Mouse (Mus musculus) kidney, adult 18-20 months (tissue): ENCODE measurements at regions not wholly inside any gene's neighbourhood (a gene's known extent, or its start where the extent isn't known, plus 50 kb on each side); places are given as distances from the start of the nearest gene placed in this dataset.

Experiments
- DNase-seq: peaks from one replicate; pipeline ENCODE4 v3.0.0; 2021

GRCm38 (mm10) chr13:79057424-79057823 lies 857.9 kb upstream of the Nr2f1 start:
- DNase-seq = no peak

- no peak for DNase-seq
These were observed 854.9 kb upstream of the Nr2f1 start for GRCm38 (mm10) chr13:79054481-79054880.

GRCm38 (mm10) chr13:79053428-79053827 lies 853.9 kb upstream of the Nr2f1 start:
- DNase-seq = no peak

GRCm38 (mm10) chr13:79047240-79047639 lies 847.7 kb upstream of the Nr2f1 start:
- DNase-seq = no peak

- no peak for DNase-seq
These were observed 845.1 kb upstream of the Nr2f1 start for GRCm38 (mm10) chr13:79044657-79045056.

- no peak for DNase-seq
These were observed 838.3 kb upstream of the Nr2f1 start for GRCm38 (mm10) chr13:79037883-79038282.

- no peak for DNase-seq
These were observed 835.7 kb upstream of the Nr2f1 start for GRCm38 (mm10) chr13:79035276-79035675.

GRCm38 (mm10) chr13:79029974-79030373 lies 830.4 kb upstream of the Nr2f1 start:
- DNase-seq = no peak

GRCm38 (mm10) chr13:79027877-79028760 lies 828.6 kb upstream of the Nr2f1 start:
- DNase-seq = peak; percentile 4

GRCm38 (mm10) chr13:79025645-79026044 lies 826.1 kb upstream of the Nr2f1 start:
- no peak for DNase-seq

- DNase-seq = no peak
These were observed 818.5 kb upstream of the Nr2f1 start for GRCm38 (mm10) chr13:79018051-79018450.

- no peak for DNase-seq
These were observed 803.8 kb upstream of the Nr2f1 start for GRCm38 (mm10) chr13:79003313-79003712.

GRCm38 (mm10) chr13:78998855-78999254 lies 799.3 kb upstream of the Nr2f1 start:
- no peak for DNase-seq

GRCm38 (mm10) chr13:78992326-78992725 lies 792.8 kb upstream of the Nr2f1 start:
- no peak for DNase-seq

GRCm38 (mm10) chr13:78985921-78986320 lies 786.4 kb upstream of the Nr2f1 start:
- no peak for DNase-seq

GRCm38 (mm10) chr13:78977224-78977780 lies 777.7 kb upstream of the Nr2f1 start:
- DNase-seq = no peak

- DNase-seq = no peak
These were observed 738.8 kb upstream of the Nr2f1 start for GRCm38 (mm10) chr13:78938351-78938741.

- no peak for DNase-seq
These were observed 738.1 kb upstream of the Nr2f1 start for GRCm38 (mm10) chr13:78937389-78938350.

GRCm38 (mm10) chr13:78935990-78936650 lies 736.6 kb upstream of the Nr2f1 start:
- DNase-seq = no peak

- DNase-seq = no peak
These were observed 728.8 kb upstream of the Nr2f1 start for GRCm38 (mm10) chr13:78928347-78928746.

- peak; percentile 3 for DNase-seq
These were observed 721.2 kb upstream of the Nr2f1 start for GRCm38 (mm10) chr13:78920802-78921201.

GRCm38 (mm10) chr13:78909839-78910238 lies 710.3 kb upstream of the Nr2f1 start:
- no peak for DNase-seq

- no peak for DNase-seq
These were observed 704.5 kb upstream of the Nr2f1 start for GRCm38 (mm10) chr13:78904102-78904501.
